ENCODE assay signal across 13 mouse cellular contexts in genomic region chr13:74534096-74534495, GRCm38 (mm10). TPM values are rescaled to one million over a fixed set of nuclear protein-coding genes. Genes with fewer than 3 reads are reported as not detected.
DNase-seq lines count a peak whose midpoint lies in the region; ATAC-seq and TF ChIP-seq lines count a peak whose summit lies in the region.
"Had no signal": no experiment of that assay in that cellular context is flagged by ENCODE, and none has a peak within 500 bp of the region (broad histone marks: within the 10 kb centered on the region; RNA-seq: fewer than 3 reads in every experiment).

No protein-coding gene starts in this region.

- no peaks in the 10 kb centered on the region for H3K4me1 ChIP-seq in ES-Bruce4 (ENCODE audit: control insufficient read depth, insufficient read depth, low read length)
- H3K4me1 ChIP-seq in intestine, embryonic 15.5 days (replicated peaks), result no peaks in the 10 kb centered on the region
- H3K4me1 ChIP-seq: hindbrain, embryonic 15.5 days; midbrain, embryonic 15.5 days; neural tube, embryonic 15.5 days had no signal

- ATAC-seq in cerebellum, adult (ENCODE audit: insufficient number of reproducible peaks, low FRiP score, low TSS enrichment), result no peak
- ATAC-seq in intestine, embryonic 15.5 days, result no peak

- no peak overlapping the region for H3K9ac ChIP-seq in ES-Bruce4 (ENCODE audit: low read depth, poor library complexity, severe bottlenecking)
- no peak overlapping the region for H3K9ac ChIP-seq in intestine, embryonic 15.5 days
- H3K9ac ChIP-seq: hindbrain, embryonic 15.5 days; midbrain, embryonic 15.5 days; neural tube, embryonic 15.5 days had no signal

- peak overlapping the region; percentile 9; the same call in 1 of the 2 replicates for H3K4me3 ChIP-seq in ES-Bruce4 (ENCODE audit: low read depth, low read length)
- no peak overlapping the region for H3K4me3 ChIP-seq in intestine, embryonic 15.5 days (replicated peaks)
- H3K4me3 ChIP-seq: hindbrain, embryonic 15.5 days; midbrain, embryonic 15.5 days; myocyte; neural tube, embryonic 15.5 days had no signal

- DNase-seq in cerebellum, postnatal 10 days, result peak; percentile 4
- peak; percentile 5 to 12 for DNase-seq in layer of hippocampus, postnatal 10 days (ENCODE audit: low spot score in 2 of 2)
- no peak for DNase-seq in layer of hippocampus, adult 18-20 months (ENCODE audit: low spot score in 2 of 2)
- peak; percentile 59 for DNase-seq in adrenal gland, postnatal 10 days
- DNase-seq in natural killer cell, adult 2 months (ENCODE audit: low spot score in 2 of 2), result no peak

- no peaks in the 10 kb centered on the region for H3K27me3 ChIP-seq in ES-Bruce4 (ENCODE audit: control insufficient read depth, insufficient read depth, low read length, poor library complexity, severe bottlenecking)
- H3K27me3 ChIP-seq in intestine, embryonic 15.5 days (replicated peaks), result no peaks in the 10 kb centered on the region
- H3K27me3 ChIP-seq: hindbrain, embryonic 15.5 days; midbrain, embryonic 15.5 days; neural tube, embryonic 15.5 days had no signal

- no peak for TF ChIP-seq CTCF in ES-Bruce4 (IDR thresholded peaks at IDR 0.05; ENCODE audit: low read depth, low read length)

- TF ChIP-seq POLR2A in ES-Bruce4 (IDR thresholded peaks at IDR 0.05; ENCODE audit: insufficient read depth, low read length), result no peak

- H3K27ac ChIP-seq in ES-Bruce4 (ENCODE audit: insufficient read depth, low read length), result no peak overlapping the region
- H3K27ac ChIP-seq in intestine, embryonic 15.5 days, result no peak overlapping the region
- H3K27ac ChIP-seq: hindbrain, embryonic 15.5 days; kidney, postnatal 0 days; midbrain, embryonic 15.5 days; neural tube, embryonic 15.5 days had no signal

- H3K9me3 ChIP-seq in ES-Bruce4 (replicated peaks; ENCODE audit: control insufficient read depth, insufficient read depth, low read length, poor library complexity, severe bottlenecking), result no peaks in the 10 kb centered on the region
- H3K9me3 ChIP-seq in intestine, embryonic 15.5 days, result no peaks in the 10 kb centered on the region
- H3K9me3 ChIP-seq: hindbrain, embryonic 15.5 days; midbrain, embryonic 15.5 days; neural tube, embryonic 15.5 days had no signal

- H3K4me2 ChIP-seq in intestine, embryonic 15.5 days (replicated peaks), result no peak overlapping the region
- H3K4me2 ChIP-seq: hindbrain, embryonic 15.5 days; midbrain, embryonic 15.5 days; neural tube, embryonic 15.5 days had no signal

- no peaks in the 10 kb centered on the region for H3K36me3 ChIP-seq in ES-Bruce4 (ENCODE audit: control insufficient read depth, insufficient read depth, low read length, poor library complexity, severe bottlenecking)
- no peaks in the 10 kb centered on the region for H3K36me3 ChIP-seq in intestine, embryonic 15.5 days
- H3K36me3 ChIP-seq: hindbrain, embryonic 15.5 days; midbrain, embryonic 15.5 days; neural tube, embryonic 15.5 days had no signal

- TF ChIP-seq EP300 in ES-Bruce4 (IDR thresholded peaks at IDR 0.05; ENCODE audit: insufficient read depth, low read depth, low read length), result no peak

- WGBS in intestine, embryonic 15.5 days, result 92% methylated on average over 15 of the region's 15 CpGs

RNA-seq across cellular contexts. Expression of gene Zfp825, which starts 40.3 kb away (rescaled TPM):
- 1 to 10 TPM; 4.9 to 8.4 TPM for total RNA-seq in layer of hippocampus, postnatal 10 days (2021)
- total RNA-seq in layer of hippocampus, adult 18-20 months (2021), result 1 to 10 TPM; 6.6 to 7.1 TPM
- polyA plus RNA-seq in ES-Bruce4 (2011; ENCODE audit: insufficient read depth, insufficient read length, low read depth, missing spikeins), result 18.7 and 24.5 TPM in 2 replicates
- 10 to 100 TPM; 10.8 to 11.4 TPM for total RNA-seq in adrenal gland, postnatal 10 days (2021)
- 14.3 and 16.2 TPM in 2 replicates for polyA plus RNA-seq in intestine, embryonic 15.5 days (2015; fragmentation: Nextera tagmentation; extraction: Ambion mirVana)

Comparison
In these comparisons a context has a peak if more than half of its experiments do, and no peak if none do; other contexts are left out.
1. DNase-seq: peak in cerebellum, postnatal 10 days (2 of 2), layer of hippocampus, postnatal 10 days (2 of 2) and adrenal gland, postnatal 10 days (single experiment); none in layer of hippocampus, adult 18-20 months (0 of 2) and natural killer cell, adult 2 months (0 of 2).